Mouse (Mus musculus): ENCODE measurements around the gene Scn3b. TPM values are rescaled to one million over a fixed set of nuclear protein-coding genes. Genes with fewer than 3 reads are reported as not detected.

The Scn3b gene
- total RNA-seq (2021) = 1 to 10 TPM; 6.2 to 7.5 TPM
- long read RNA-seq, experiment 1 = 0 reads
- long read RNA-seq, experiment 2, full-length matches to known transcripts = 2 of 2 reads
- long read RNA-seq, experiment 2, partial matches to known transcripts = 0 of 2 reads
- long read RNA-seq, experiment 2, other reads (novel, unspliced or antisense) = 0 of 2 reads

DNA sequence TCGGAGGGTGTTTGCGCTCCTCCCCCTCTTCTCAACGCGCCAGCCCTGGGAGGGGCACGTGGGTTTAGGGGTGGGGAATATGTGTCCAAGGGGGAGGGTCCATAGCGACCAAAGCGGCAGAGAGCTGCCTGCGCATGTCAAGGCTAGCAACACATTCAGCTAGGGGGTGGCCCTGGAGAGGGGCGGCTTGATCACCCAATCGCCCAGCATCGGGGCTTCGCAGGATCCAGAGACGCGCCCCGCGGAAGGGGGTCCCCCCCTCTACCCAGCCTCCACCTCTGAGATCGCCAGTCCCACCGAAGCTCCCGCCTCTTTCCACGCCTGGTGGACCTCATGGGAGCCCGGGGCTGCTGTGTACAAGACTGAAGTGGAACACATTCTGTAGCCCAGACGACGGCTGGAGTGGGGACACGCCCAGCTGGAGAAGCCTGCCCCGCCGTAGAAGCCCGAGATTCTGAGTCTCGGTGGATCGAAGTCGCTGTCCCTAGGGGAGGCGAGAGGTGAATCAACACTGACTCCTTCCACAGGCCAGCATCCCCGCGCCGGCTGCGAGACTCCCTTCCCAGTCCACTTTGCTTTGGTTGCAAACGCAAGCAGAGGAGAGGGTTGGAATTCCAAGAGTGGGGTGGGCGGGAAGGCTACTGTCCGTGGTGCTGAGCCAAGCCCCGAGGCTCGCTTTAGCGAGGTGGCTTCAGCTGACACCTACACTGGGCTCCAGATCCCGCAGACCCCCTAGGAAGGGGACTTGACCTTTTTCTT lies at the start of gene Scn3b:
Gene Scn3b, plus strand, starts transcription at position 115 of the 759 bp plus-strand sequence.
- peak; percentile 35 to 46 for DNase-seq

DNA sequence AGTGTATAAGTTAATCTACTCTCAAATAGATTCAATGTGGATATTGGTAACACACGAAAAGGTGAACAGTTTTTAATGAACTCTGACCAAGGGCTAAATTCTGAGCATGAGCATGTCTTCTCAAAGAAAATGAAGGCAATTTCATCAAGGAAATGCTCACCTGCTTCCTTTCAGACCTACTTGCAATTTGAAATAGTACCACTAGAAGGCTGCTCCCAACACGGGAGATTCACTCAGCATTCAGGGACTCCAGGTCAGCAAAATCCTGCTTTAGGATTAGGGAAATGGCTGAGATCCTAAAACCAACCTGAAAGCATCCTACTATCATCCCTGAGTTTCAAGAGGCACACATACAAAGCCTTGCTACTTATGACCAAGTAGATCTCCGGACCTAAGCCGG lies 44.7 kb upstream of the Scn3b start:
- no peak for DNase-seq

DNA sequence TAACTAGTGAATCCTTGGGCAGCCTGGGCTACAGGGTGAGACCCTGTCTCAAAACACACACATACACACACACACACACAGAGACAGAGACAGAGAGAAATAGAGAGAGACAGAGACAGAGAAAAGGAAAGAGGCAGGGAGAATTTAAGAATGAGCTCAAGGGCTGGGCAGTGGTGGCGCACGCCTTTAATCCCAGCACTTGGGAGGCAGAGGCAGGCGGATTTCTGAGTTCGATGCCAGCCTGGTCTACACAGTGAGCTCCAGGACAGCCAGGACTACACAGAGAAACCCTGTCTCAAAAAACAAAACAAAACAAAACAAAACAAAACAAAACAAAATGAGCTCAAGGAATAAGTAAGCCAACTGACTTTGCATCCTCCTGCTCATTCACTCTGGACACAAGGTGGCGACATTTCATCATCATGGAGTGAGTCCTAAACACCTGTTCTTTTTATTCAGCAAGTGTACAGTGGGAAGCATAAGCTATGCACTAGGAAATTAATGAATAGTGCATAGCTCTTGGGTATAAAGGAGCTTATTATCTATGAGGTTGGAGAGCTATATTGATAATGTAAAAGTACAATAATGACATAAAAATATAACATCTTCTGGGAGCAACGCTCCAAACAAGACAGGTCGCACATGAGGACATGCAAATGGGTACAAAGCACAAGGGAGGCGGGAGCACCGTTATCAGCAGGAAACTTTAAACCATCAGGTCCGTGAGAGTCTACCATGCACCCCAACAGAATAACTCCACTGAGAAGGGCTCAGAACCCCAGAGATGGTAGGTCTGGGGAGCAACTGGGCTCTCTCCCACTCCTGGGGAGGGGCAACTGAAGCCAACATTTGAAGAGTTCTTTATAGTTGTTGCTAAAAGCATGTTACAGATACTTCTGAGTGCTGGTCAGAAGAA lies 40.9 kb upstream of the Scn3b start:
- peak; percentile 40 to 49 for DNase-seq

DNA sequence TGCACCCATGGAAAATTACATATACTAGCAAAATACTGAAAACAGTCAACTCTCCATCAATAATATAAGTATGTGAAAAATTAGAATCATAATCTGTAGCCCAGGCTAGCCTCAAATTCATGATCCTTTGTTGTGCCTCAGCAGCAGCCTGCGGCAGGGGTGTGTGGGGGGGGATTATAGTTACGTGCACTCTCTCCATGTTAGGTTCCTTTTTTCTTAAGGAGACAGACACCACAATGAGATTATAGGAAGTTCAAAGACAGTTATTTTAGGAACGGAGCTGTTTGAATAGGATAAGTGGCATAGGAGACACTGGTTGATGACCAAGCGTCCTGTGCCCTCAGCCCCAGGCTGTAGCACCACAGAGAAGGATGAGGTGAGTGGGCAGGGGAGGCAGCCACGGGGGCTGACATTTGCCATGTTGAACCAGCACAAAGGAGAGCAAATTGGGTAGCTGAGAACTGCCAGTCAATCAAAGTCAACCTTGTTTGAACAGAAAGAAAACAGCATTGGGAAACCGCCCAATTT lies 40.1 kb upstream of the Scn3b start:
- no peak for DNase-seq

DNA sequence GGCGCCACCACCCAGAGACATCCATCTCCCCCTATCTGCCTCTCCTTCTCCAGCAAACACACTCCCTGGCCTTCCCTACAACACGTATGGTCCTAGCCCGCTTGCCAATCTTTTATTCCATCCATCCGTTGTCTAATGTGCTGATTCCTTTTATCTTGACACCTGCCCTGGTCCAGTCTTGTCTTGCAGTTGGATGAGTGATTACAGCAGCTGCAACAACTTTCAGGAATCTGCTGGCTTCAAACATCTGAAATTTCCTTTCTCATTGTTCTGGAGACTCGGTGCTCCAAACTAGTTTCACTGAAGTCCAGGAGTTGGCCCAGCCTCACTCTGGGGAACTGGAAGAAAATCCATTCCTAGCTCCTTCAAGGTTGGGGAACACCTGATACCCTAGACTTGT lies 39.5 kb upstream of the Scn3b start:
- DNase-seq = no peak

GRCm38 (mm10) chr9:40231019-40231418 lies 38.0 kb upstream of the Scn3b start:
- DNase-seq = no peak

- DNase-seq = no peak
Measured at GRCm38 (mm10) chr9:40234233-40235072, 34.6 kb upstream of the Scn3b start.

GRCm38 (mm10) chr9:40235220-40235619 lies 33.8 kb upstream of the Scn3b start:
- no peak for DNase-seq

DNA sequence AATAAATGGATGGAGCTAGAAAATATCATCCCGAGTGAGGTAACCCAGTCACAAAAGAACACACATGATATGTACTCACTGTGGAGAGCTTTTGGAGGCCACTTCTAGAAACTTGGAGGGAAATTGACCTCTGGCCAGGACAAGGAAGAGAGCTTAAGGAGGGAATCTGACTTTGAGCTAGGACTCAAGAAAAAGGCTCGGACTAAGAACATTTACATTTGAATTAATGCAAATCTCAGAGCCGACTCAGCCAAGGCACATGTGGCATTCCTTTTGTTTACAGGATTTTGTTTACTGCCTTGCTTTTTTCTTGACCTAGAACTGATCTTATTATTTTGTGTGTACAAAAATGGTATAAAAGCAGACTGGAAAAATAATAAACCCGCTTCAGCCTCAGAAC lies 29.3 kb upstream of the Scn3b start:
- DNase-seq = no peak

GRCm38 (mm10) chr9:40240311-40240710 lies 28.7 kb upstream of the Scn3b start:
- no peak for DNase-seq

DNA sequence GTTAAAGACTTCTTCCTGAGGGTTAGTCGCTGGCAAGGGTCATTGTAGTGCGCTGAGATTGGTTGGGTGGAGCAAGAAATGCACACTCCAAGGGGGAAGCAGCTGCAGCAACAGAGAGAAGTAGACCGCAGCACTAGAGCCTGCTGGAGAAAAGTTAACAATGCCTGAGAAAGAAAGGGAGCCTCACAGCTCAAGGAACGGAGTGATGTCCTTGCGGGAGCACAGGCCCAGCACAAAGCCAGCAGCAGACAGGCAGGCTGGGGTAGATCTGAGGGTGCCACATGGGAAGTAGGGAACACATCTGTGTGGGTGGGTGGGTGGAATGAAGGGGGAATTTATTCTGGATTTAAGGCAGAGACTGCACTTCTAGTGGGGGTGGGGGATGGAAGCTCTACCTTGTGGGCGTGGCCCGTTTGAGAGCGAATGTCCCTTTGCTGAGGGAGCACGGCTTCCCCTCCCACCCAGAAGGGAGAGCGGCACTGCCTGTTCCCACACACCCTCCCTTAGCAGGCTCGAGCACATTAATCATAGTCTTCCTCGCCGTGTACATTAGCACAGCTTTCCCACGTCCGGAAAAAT lies 27.7 kb upstream of the Scn3b start:
- DNase-seq = peak; percentile 42 to 58

DNA sequence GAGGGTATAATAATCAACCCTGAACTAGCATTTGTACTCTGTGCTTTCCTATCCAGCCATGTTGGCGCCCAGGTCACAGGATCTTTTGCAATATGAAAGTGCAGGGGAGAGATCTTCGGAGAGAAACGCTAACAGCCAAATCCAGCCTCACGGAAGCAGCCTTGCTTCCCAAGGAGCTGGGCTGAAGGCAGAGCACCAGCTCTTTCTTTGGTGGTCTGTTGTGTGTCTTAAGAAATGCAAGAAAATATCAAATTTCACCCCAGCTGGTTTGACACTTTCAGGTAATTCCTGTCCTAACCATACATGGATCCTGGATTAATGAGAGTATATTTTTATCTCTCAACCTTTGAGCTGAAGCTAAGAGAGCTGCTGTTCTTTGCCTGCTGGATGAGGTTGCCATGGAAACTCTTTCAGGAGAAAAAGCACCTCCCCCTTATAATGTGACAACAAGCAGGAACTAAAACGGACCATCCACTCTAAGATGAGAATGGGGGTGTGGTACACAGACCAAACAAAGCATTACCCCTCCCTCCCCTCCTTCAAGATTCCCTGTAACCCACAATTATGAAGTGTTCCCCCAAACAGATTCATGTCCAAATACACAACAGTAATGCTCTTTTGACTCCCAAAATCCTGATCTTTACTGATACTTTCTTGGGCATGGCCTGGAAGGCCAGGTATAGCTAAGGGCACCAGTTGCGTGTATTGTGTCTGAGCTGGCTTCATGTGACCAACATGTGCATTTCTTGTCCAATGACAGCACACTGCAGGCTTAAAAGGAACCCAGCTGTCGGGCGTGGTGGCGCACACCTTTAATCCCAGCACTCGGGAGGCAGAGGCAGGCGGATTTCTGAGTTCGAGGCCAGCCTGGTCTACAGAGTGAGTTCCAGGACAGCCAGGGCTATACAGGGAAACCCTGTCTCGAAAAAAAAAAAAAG lies 26.8 kb upstream of the Scn3b start:
- DNase-seq = peak in 1 of 2 experiments; percentile 14

- no peak for DNase-seq
Measured at GRCm38 (mm10) chr9:40245466-40245865, 23.6 kb upstream of the Scn3b start.

DNA sequence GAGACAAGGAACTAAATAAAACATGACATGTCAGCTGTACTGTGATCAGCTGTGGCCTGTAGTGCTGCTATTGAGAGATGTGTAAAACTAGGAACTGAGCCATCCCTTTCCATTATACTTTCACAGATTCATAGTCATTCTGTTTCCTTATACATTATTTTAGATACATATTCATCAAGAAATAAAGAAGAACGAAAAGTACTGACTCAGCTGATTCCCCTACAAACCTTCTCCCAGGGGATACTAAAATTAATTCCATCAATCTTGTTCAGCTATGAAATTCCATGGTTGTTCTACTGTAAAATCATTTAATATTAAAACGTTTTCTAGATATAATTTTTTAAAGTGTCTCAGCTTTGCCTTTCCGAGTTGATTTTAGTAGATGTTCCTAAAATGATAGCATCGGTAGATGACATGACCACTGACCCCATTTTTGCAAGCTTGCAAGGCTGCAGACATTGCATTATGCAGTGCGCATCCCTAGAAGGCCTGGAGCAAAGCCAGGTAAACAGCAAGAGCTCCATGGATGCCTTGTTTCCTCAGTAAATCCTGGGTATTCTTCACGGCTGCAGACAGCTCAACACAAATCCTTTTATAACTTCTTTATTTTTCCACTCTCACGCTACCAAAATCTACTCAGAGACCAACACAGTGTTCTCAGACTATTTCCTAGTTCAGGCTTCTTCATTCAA lies 22.9 kb upstream of the Scn3b start:
- no peak for DNase-seq

DNA sequence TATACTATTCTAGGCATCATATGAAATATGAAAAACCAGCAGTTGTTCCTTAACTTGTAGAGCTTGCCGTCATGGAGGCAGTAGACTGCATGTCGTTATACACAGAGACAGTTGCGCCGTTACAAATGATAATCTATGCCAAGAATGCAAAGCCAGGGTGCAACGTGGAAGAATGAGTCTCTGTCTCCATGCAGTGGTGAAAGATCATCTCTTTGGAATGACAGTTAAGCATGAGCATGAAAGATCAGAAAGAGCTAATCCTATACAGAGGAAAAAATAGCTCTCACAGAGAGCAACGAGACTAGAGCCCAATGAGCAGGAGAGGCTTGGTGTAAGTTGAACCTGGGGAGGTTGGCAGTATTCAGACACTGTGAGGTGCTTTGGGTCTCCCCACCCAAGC lies 22.3 kb upstream of the Scn3b start:
- DNase-seq = no peak

DNA sequence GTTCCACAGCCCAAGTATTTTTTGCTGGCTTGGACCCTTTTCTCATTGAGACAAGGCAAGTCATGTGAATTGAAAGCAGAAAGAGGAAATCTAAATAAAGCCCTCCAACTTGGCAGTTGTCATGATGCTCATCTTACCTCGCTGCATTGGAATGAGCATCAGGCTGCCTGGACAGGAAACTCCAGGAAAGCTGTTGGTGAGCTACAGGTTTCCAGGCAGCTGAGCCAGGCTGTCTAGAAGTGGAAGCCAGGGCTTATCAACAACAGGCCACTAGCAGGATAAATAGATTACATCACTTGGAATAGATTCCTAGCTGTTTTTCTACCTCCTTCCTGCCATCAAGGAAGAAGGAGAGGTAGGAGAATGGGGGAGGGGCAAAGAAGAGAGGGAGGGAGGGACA lies 19.9 kb upstream of the Scn3b start:
- DNase-seq = no peak

GRCm38 (mm10) chr9:40252459-40252858 lies 16.6 kb upstream of the Scn3b start:
- DNase-seq = no peak

- no peak for DNase-seq
Measured at GRCm38 (mm10) chr9:40263874-40264273, 5.1 kb upstream of the Scn3b start.

GRCm38 (mm10) chr9:40268040-40268747 lies 823 bp upstream of the Scn3b start:
- no peak for DNase-seq
